Mouse (Mus musculus) olfactory bulb, adult 2 months (tissue): ENCODE measurements at regions not wholly inside any gene's neighbourhood (a gene's known extent, or its start where the extent isn't known, plus 50 kb on each side); places are given as distances from the start of the nearest gene placed in this dataset.

Experiments used
- CTCF ChIP-seq: fragments of 200-500 bp; IDR thresholded peaks from 2 replicates; pipeline ENCODE4 v1.5.1; 2012; ENCODE audit warnings: low read depth, mild to moderate bottlenecking, low read length, moderate library complexity; ENCODE audit not compliant: insufficient read depth
- POLR2A ChIP-seq: fragments of 200-500 bp; IDR thresholded peaks from 2 replicates; pipeline ENCODE4 v1.6.1; 2012; ENCODE audit warnings: mild to moderate bottlenecking, low read depth, low read length, moderate library complexity; ENCODE audit not compliant: insufficient read depth

- TF ChIP-seq POLR2A, result no peak
- no peak for TF ChIP-seq CTCF
Measured at GRCm38 (mm10) chr17:85562510-85563266, 50.7 kb upstream of the Six3 start.
